Mouse (Mus musculus) heart, adult 2 months (tissue): ENCODE measurements around the gene Gm10663. TPM values are rescaled to one million over a fixed set of nuclear protein-coding genes. Genes with fewer than 3 reads are reported as not detected.

Experiments
- DNase-seq, 2 experiments: peaks; one replicate each; pipeline ENCODE4 v3.0.0; 2021
- H3K27ac ChIP-seq: fragments of 200-600 bp; 2 replicates; pipeline ENCODE4 v1.8.1; 2022
- H3K27me3 ChIP-seq: fragments of 200-500 bp; 2 replicates; pipeline ENCODE4 v1.6.1; 2012; ENCODE audit warnings: mild to moderate bottlenecking, low read length, inconsistent platforms, mixed read lengths; ENCODE audit not compliant: control insufficient read depth, insufficient read depth
- H3K36me3 ChIP-seq: fragments of 200-500 bp; 2 replicates; pipeline ENCODE4 v1.6.1; 2012; ENCODE audit warnings: low read length, inconsistent platforms; ENCODE audit not compliant: control insufficient read depth, insufficient read depth
- H3K4me1 ChIP-seq: fragments of 200-500 bp; 2 replicates; pipeline ENCODE4 v1.6.1; 2011; ENCODE audit warnings: low read length; ENCODE audit not compliant: control insufficient read depth, insufficient read depth
- H3K4me3 ChIP-seq: fragments of 200-600 bp; 2 replicates; pipeline ENCODE4 v1.8.1; 2022
- H3K79me2 ChIP-seq: fragments of 200-500 bp; replicated peaks from 2 replicates; pipeline ENCODE4 v1.6.1; 2012; ENCODE audit warnings: mild to moderate bottlenecking, inconsistent platforms, low read length, moderate library complexity, mixed read lengths; ENCODE audit not compliant: control insufficient read depth, insufficient read depth
- H3K9ac ChIP-seq: fragments of 200-500 bp; 2 replicates; pipeline ENCODE4 v1.6.1; 2012; ENCODE audit warnings: low read depth, mild to moderate bottlenecking, control low read depth, inconsistent platforms, low read length, mixed read lengths
- CTCF ChIP-seq: fragments of 200-600 bp; IDR thresholded peaks from 2 replicates; pipeline ENCODE4 v1.8.1; 2022; ENCODE audit warnings: antibody characterized with exemption, mild to moderate bottlenecking, moderate library complexity
- EP300 ChIP-seq: fragments of 200-500 bp; IDR thresholded peaks from 2 replicates; pipeline ENCODE4 v1.6.1; 2011; ENCODE audit warnings: low read depth, low read length, control low read depth; ENCODE audit not compliant: insufficient read depth
- POLR2A ChIP-seq: fragments of 200-500 bp; IDR thresholded peaks from 2 replicates; pipeline ENCODE4 v1.6.1; 2011; ENCODE audit warnings: mild to moderate bottlenecking, low read depth, low read length, control low read depth; ENCODE audit not compliant: insufficient read depth
- WGBS: fragments of 180-500 bp; shearing (Covaris S2); methylation state at CpG from one replicate; pipeline ENCODE4 v1.1.7; 2018; 5-methylcytosine and 5-hydroxymethylcytosine counted together
- intact Hi-C: fragments of 180-260 bp; cut with DNase I; formaldehyde crosslinking; loops from one replicate; pipeline ENCODE4 v1.15.1; 2025
- microRNA-seq, 2 experiments: library from miRNA; unstranded; fragments of <30 nt; microRNA quantifications; one replicate each; pipeline ENCODE4 v1.2.0; 2021
- polyA plus RNA-seq: library from polyadenylated mRNA; depleted of rRNA; stranded (reverse); fragments of >200 nt; gene quantifications from 2 replicates; pipeline ENCODE4 v1.2.3, GENCODE M21; 2012; rRNA removed
- total RNA-seq, 2 experiments: library from RNA; stranded (reverse); gene quantifications; 2 replicates each; pipeline ENCODE4 v1.2.3; 2021

Gene Gm10663
- total and polyA plus RNA-seq, 3 experiments = not detected

DNA sequence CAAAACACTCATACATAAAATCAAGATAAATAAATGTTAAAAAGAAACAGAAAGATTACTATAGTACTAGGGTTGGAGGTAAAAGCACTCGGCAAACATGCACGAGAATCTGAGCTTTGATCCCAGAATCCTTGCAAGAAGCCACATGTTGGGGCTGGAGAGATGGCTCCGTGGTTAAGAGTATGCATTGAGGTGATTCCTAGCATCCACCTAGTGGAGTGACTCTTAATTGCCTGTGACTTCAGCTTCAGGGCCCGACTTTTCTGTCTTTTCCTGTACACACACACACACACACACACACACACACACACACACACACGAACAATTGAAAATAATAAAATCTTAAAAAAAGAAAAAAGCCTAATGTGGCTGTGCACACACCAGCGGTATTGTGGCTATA, 34.1 kb downstream of the Gm10663 start:
- DNase-seq = no peak
- TF ChIP-seq POLR2A = no peak
- TF ChIP-seq CTCF = no peak
- no peak for TF ChIP-seq EP300
- H3K79me2 ChIP-seq = no peaks in the 10 kb centered on the region
- no peak overlapping the region for H3K27ac ChIP-seq
- H3K9ac ChIP-seq = no peak overlapping the region
- no peaks in the 10 kb centered on the region for H3K36me3 ChIP-seq
- intact Hi-C loops = no loop called here
- no peak overlapping the region for H3K4me3 ChIP-seq
- WGBS = 65% methylated on average over 6 of the region's 6 CpGs
- H3K4me1 ChIP-seq = no peaks in the 10 kb centered on the region
- no peaks in the 10 kb centered on the region for H3K27me3 ChIP-seq

- WGBS = 38% methylated on average over 5 of the region's 5 CpGs
- no peak overlapping the region for H3K27ac ChIP-seq
- intact Hi-C loops = loop anchor here (1.0 to 5.0 kb wide), 2 partner anchors 88 to 148 kb away; no protein-coding TSS in a partner anchor
Measured at GRCm38 (mm10) chr8:65110285-65110691, 35.5 kb downstream of the Gm10663 start.

GRCm38 (mm10) chr8:65112092-65112491, 37.3 kb downstream of the Gm10663 start:
- Histone ChIP-seq H3K36me3 (no peaks in the 10 kb centered on the region), H3K27ac (no peak overlapping the region), H3K79me2 (no peaks in the 10 kb centered on the region), H3K27me3 (no peaks in the 10 kb centered on the region), H3K9ac (no peak overlapping the region), H3K4me1 (no peaks in the 10 kb centered on the region), H3K4me3 (no peak overlapping the region)
- 65% methylated on average over 6 of the region's 6 CpGs for WGBS
- TF ChIP-seq CTCF = no peak
- no peak for TF ChIP-seq EP300
- no peak for TF ChIP-seq POLR2A
- no peak for DNase-seq
- intact Hi-C loops = loop anchor here (5.0 kb wide), 1 partner anchor 150 kb away; no protein-coding TSS in a partner anchor

More at GRCm38 (mm10) chr8:65110285-65110691, 35.5 kb downstream of the Gm10663 start:
- DNase-seq = peak; percentile 38 to 62
- TF ChIP-seq CTCF = peak; percentile 86
- no peak for TF ChIP-seq POLR2A
- TF ChIP-seq EP300 = no peak
- Histone ChIP-seq H3K9ac (no peak overlapping the region), H3K4me3 (no peak overlapping the region), H3K27me3 (no peaks in the 10 kb centered on the region), H3K36me3 (no peaks in the 10 kb centered on the region), H3K4me1 (no peaks in the 10 kb centered on the region), H3K79me2 (no peaks in the 10 kb centered on the region)

- Histone ChIP-seq H3K4me1 (no peaks in the 10 kb centered on the region), H3K27ac (no peak overlapping the region), H3K9ac (no peak overlapping the region), H3K36me3 (no peaks in the 10 kb centered on the region), H3K27me3 (no peaks in the 10 kb centered on the region), H3K79me2 (no peaks in the 10 kb centered on the region), H3K4me3 (no peak overlapping the region)
- intact Hi-C loops = no loop called here
- 46% methylated on average over 1 of the region's 1 CpGs for WGBS
- no peak for DNase-seq
- no peak for TF ChIP-seq CTCF
- no peak for TF ChIP-seq EP300
- no peak for TF ChIP-seq POLR2A
Measured at GRCm38 (mm10) chr8:65126014-65126413, 51.2 kb downstream of the Gm10663 start.

- Histone ChIP-seq H3K4me1 (no peaks in the 10 kb centered on the region), H3K79me2 (no peaks in the 10 kb centered on the region), H3K4me3 (no peak overlapping the region), H3K9ac (no peak overlapping the region), H3K27ac (no peak overlapping the region), H3K36me3 (no peaks in the 10 kb centered on the region), H3K27me3 (no peaks in the 10 kb centered on the region)
- TF ChIP-seq CTCF (no peak), EP300 (no peak), POLR2A (no peak)
- DNase-seq = no peak
- 64% methylated on average over 3 of the region's 3 CpGs for WGBS
- intact Hi-C loops = no loop called here
Measured at GRCm38 (mm10) chr8:65126454-65126853, 51.6 kb downstream of the Gm10663 start.

Small RNAs within 50 kb of the gene (microRNA-seq; reads per million reads assigned to microRNA genes)
- gene Gm24333 = 0 reads per million in 2 experiments

Other genes starting within 250 kb of the Gm10663 start
- gene Klhl2, start 225.0 kb upstream of the Gm10663 start, total RNA-seq = 10 to 100 TPM; 14.5 to 19.4 TPM
- gene Klhl2, start 225.0 kb upstream of the Gm10663 start, polyA plus RNA-seq = 6.0 and 8.1 TPM in 2 replicates
- 10 to 100 TPM; 21.0 to 26.2 TPM for gene Tmem192, start 127.8 kb upstream of the Gm10663 start, total RNA-seq
- 42.6 and 43.4 TPM in 2 replicates for gene Tmem192, start 127.8 kb upstream of the Gm10663 start, polyA plus RNA-seq
- gene Trim75, start 87.2 kb upstream of the Gm10663 start, total RNA-seq = not detected
- gene Trim75, start 87.2 kb upstream of the Gm10663 start, polyA plus RNA-seq = not detected in 2 replicates
- not detected for gene Trim61, start 56.5 kb upstream of the Gm10663 start, total RNA-seq
- not detected in 2 replicates for gene Trim61, start 56.5 kb upstream of the Gm10663 start, polyA plus RNA-seq
- gene Trim60, start 56.4 kb upstream of the Gm10663 start, total RNA-seq = not detected
- gene Trim60, start 56.4 kb upstream of the Gm10663 start, polyA plus RNA-seq = not detected in 2 replicates
- gene Apela, start 37.7 kb upstream of the Gm10663 start, total RNA-seq = not detected
- gene Apela, start 37.7 kb upstream of the Gm10663 start, polyA plus RNA-seq = 0.27 TPM in 1 of 2 replicates, not detected in the other
- gene BC030870, start 54.5 kb downstream of the Gm10663 start, total RNA-seq = not detected
- not detected in 2 replicates for gene BC030870, start 54.5 kb downstream of the Gm10663 start, polyA plus RNA-seq